Mouse (Mus musculus) kidney, embryonic 14.5 days (tissue): ENCODE data around the gene Nat9. TPM values are rescaled to one million over a fixed set of nuclear protein-coding genes. Genes with fewer than 3 reads are reported as not detected.

ENCODE experiments used
- ATAC-seq: fragments of 200-750 bp; cut with Nextera tagmentation; 2 replicates; pipeline ENCODE4 v1.8.0; 2017; ENCODE audit warnings: moderate number of reproducible peaks, mild to moderate bottlenecking, moderate TSS enrichment, moderate library complexity; ENCODE audit not compliant: low FRiP score, low TSS enrichment
- H3K27ac ChIP-seq: fragments of 300-500 bp; sonication (generic); 2 replicates; pipeline ENCODE4 v1.5.1; 2014; ENCODE audit warnings: low read depth, mild to moderate bottlenecking, low read length, moderate library complexity, mixed read lengths
- H3K27me3 ChIP-seq: fragments of 300-500 bp; sonication (generic); 2 replicates; pipeline ENCODE4 v1.6.1; 2014; ENCODE audit warnings: mild to moderate bottlenecking, low read length; ENCODE audit not compliant: control insufficient read depth, insufficient read depth
- H3K36me3 ChIP-seq: fragments of 300-500 bp; sonication (generic); 2 replicates; pipeline ENCODE4 v1.6.1; 2014; ENCODE audit warnings: low read length, mixed read lengths; ENCODE audit not compliant: control insufficient read depth, insufficient read depth
- H3K4me1 ChIP-seq: fragments of 300-500 bp; sonication (generic); 2 replicates; pipeline ENCODE4 v1.6.1; 2014; ENCODE audit warnings: low read length, mixed read lengths; ENCODE audit not compliant: control insufficient read depth, insufficient read depth
- H3K4me2 ChIP-seq: fragments of 300-500 bp; sonication (generic); replicated peaks from 2 replicates; pipeline ENCODE4 v1.6.1; 2014; ENCODE audit warnings: low read depth, mild to moderate bottlenecking, low read length
- H3K4me3 ChIP-seq: fragments of 300-500 bp; sonication (generic); 2 replicates; pipeline ENCODE4 v1.5.1; 2014; ENCODE audit warnings: mild to moderate bottlenecking, low read length
- H3K9ac ChIP-seq: fragments of 300-500 bp; sonication (generic); 2 replicates; pipeline ENCODE4 v1.6.1; 2014; ENCODE audit warnings: low read depth, mild to moderate bottlenecking, low read length, moderate library complexity
- H3K9me3 ChIP-seq: fragments of 300-500 bp; sonication (generic); 2 replicates; pipeline ENCODE4 v1.6.1; 2016; ENCODE audit warnings: low read length; ENCODE audit not compliant: control insufficient read depth
- WGBS: fragments of 180-500 bp; shearing (Covaris S2); extraction: QIAGEN DNeasy Blood & Tissue Kit; methylation state at CpG from one replicate; pipeline ENCODE4 v1.1.7; 2014; 5-methylcytosine and 5-hydroxymethylcytosine counted together
- polyA plus RNA-seq: library from polyadenylated mRNA; unstranded; fragments of >200 nt; fragmentation: Nextera tagmentation; extraction: Ambion mirVana; gene quantifications from 2 replicates; pipeline ENCODE4 v1.2.1, GENCODE M21; 2014

Nat9 gene
- polyA plus RNA-seq, 1 experiment from 2014 or later, result 18.2 TPM

- Histone ChIP-seq H3K4me1 (no peaks in the 10 kb centered on the region), H3K4me2 (no peak overlapping the region), H3K27ac (no peak overlapping the region), H3K9ac (no peak overlapping the region), H3K9me3 (no peaks in the 10 kb centered on the region), H3K36me3 (no peaks in the 10 kb centered on the region), H3K27me3 (no peaks in the 10 kb centered on the region), H3K4me3 (no peak overlapping the region)
- 78% methylated on average over 2 of the region's 2 CpGs for WGBS
- no peak for ATAC-seq
These were observed 45.7 kb downstream of the Nat9 start for GRCm38 (mm10) chr11:115141970-115142369.

GRCm38 (mm10) chr11:115138597-115139262 lies 48.9 kb downstream of the Nat9 start:
- no peak overlapping the region for H3K27ac ChIP-seq
- no peak overlapping the region for H3K9ac ChIP-seq
- H3K36me3 ChIP-seq, result no peaks in the 10 kb centered on the region
- H3K4me2 ChIP-seq, result no peak overlapping the region
- no peak for ATAC-seq
- H3K9me3 ChIP-seq, result no peaks in the 10 kb centered on the region
- WGBS, result 82% methylated on average over 5 of the region's 5 CpGs
- H3K27me3 ChIP-seq, result no peaks in the 10 kb centered on the region
- no peaks in the 10 kb centered on the region for H3K4me1 ChIP-seq
- no peak overlapping the region for H3K4me3 ChIP-seq

- Histone ChIP-seq H3K4me3 (no peak within 1 kb of the TSS), H3K4me2 (no peak within 1 kb of the TSS), H3K36me3 (no peaks in the 10 kb centered on the region), H3K27me3 (no peaks in the 10 kb centered on the region), H3K9ac (no peak within 1 kb of the TSS), H3K27ac (no peak within 1 kb of the TSS), H3K9me3 (no peaks in the 10 kb centered on the region), H3K4me1 (no peaks in the 10 kb centered on the region)
- no peak for ATAC-seq
- 77% methylated on average over 8 of the region's 8 CpGs for WGBS
These were observed 53.9 kb downstream of the Nat9 start, which contains the start of gene Cd300lf for GRCm38 (mm10) chr11:115133800-115134199. TSS of gene Cd300lf (minus strand) at chr11:115133992.

Other genes with a start within 250 kb of the Nat9 start
- gene Cd300c, start 218.7 kb downstream of the Nat9 start, polyA plus RNA-seq, result not detected in 2 replicates
- gene Cd300ld, start 197.9 kb downstream of the Nat9 start, polyA plus RNA-seq, result 0.21 and 0.32 TPM in 2 replicates
- gene Cd300c2, start 186.0 kb downstream of the Nat9 start, polyA plus RNA-seq, result 1.2 and 1.3 TPM in 2 replicates
- not detected in 2 replicates for gene Cd300ld2, start 171.7 kb downstream of the Nat9 start, polyA plus RNA-seq
- gene Cd300ld4, start 160.8 kb downstream of the Nat9 start, polyA plus RNA-seq, result not detected in 2 replicates
- not detected in 2 replicates for gene Cd300ld5, start 150.1 kb downstream of the Nat9 start, polyA plus RNA-seq
- gene Cd300ld3, start 139.4 kb downstream of the Nat9 start, polyA plus RNA-seq, result not detected in 2 replicates
- gene Cd300e, start 125.7 kb downstream of the Nat9 start, polyA plus RNA-seq, result not detected in 2 replicates
- 0.96 and 1.2 TPM in 2 replicates for gene Rab37, start 96.4 kb downstream of the Nat9 start, polyA plus RNA-seq
- 0.26 TPM in 2 replicates for gene Cd300lf, start 53.9 kb downstream of the Nat9 start, polyA plus RNA-seq
- gene Slc9a3r1, start 24.5 kb downstream of the Nat9 start, polyA plus RNA-seq, result 81.5 and 110 TPM in 2 replicates
- gene Tmem104, start 372 bp downstream of the Nat9 start, polyA plus RNA-seq, result 6.3 and 10.3 TPM in 2 replicates
- not detected in 2 replicates for gene Grin2c, start 79.4 kb upstream of the Nat9 start, polyA plus RNA-seq
- 9.2 and 13.1 TPM in 2 replicates for gene Fdxr, start 89.2 kb upstream of the Nat9 start, polyA plus RNA-seq
- 0.32 and 0.39 TPM in 2 replicates for gene Fads6, start 109.8 kb upstream of the Nat9 start, polyA plus RNA-seq
- 0.14 and 0.15 TPM in 2 replicates for gene Otop2, start 119.3 kb upstream of the Nat9 start, polyA plus RNA-seq
- not detected in 2 replicates for gene Ush1g, start 134.2 kb upstream of the Nat9 start, polyA plus RNA-seq
- gene Otop3, start 146.9 kb upstream of the Nat9 start, polyA plus RNA-seq, result not detected in 2 replicates
- gene Hid1, start 179.9 kb upstream of the Nat9 start, polyA plus RNA-seq, result 2.3 and 4.4 TPM in 2 replicates
- gene Cdr2l, start 194.1 kb upstream of the Nat9 start, polyA plus RNA-seq, result 11.5 and 13.0 TPM in 2 replicates
- 235 and 261 TPM in 2 replicates for gene Mrpl58, start 215.9 kb upstream of the Nat9 start, polyA plus RNA-seq
- gene Atp5h, start 232.1 kb upstream of the Nat9 start, polyA plus RNA-seq, result 962 and 1,151 TPM in 2 replicates
- gene Kctd2, start 232.3 kb upstream of the Nat9 start, polyA plus RNA-seq, result 22.7 and 23.9 TPM in 2 replicates